In the genomic region with DNA sequence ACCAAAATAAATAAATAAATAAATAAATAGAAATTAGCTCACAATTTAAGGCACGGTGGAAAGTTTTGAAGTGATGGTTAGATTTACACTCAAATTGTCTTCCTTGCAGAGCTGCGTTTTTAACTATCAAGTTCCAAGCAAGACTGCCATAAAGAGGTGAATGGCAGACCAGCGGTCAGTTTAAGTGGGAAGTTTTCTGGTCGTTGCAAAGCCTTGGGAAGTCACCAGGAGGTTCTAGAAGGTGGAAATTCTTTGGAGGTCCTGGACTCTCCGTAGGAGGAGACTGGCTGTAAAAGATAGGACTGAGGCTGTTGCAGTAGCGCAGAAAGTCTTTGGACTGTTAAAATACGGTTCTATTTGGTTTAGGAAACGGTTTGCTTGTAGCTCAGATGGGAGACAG, we compare ENCODE assay signal across 1 mouse cellular context.
TF ChIP-seq lines count a peak whose summit lies in the region.

No protein-coding gene starts in this region.

TF ChIP-seq in MEL, 35 proteins besides CTCF, POLR2A, EP300 and RAD21 (continued from another document):
- TF ChIP-seq ETS1 (IDR thresholded peaks at IDR 0.05; ENCODE audit: low read depth, low read length) (no peak), TAL1 (IDR thresholded peaks at IDR 0.05; ENCODE audit: low read length) (no peak), NELFE (IDR thresholded peaks at IDR 0.05; ENCODE audit: low read depth, low read length) (no peak), MEF2A (IDR thresholded peaks at IDR 0.05; ENCODE audit: extremely low read depth, insufficient replicate concordance, low read depth, low read length, poor library complexity, severe bottlenecking) (no peak), MYB (IDR thresholded peaks at IDR 0.05; ENCODE audit: low read depth, low read length) (no peak), CHD1 (IDR thresholded peaks at IDR 0.05; ENCODE audit: low read depth, low read length) (no peak), E2F4 (IDR thresholded peaks at IDR 0.05; ENCODE audit: borderline replicate concordance, low read depth, low read length) (no peak)
